Mouse (Mus musculus) bone marrow macrophage, adult 2 months (primary cell): Measurements from ENCODE around the gene Ing4.

Experiments
- CTCF ChIP-seq: IDR thresholded peaks from 2 replicates; pipeline ENCODE4 v1.5.1; 2012; ENCODE audit warnings: low read depth, mild to moderate bottlenecking, low read length, moderate library complexity
- POLR2A ChIP-seq: IDR thresholded peaks from 2 replicates; pipeline ENCODE4 v1.6.1; 2012; ENCODE audit warnings: mild to moderate bottlenecking, low read depth, low read length, borderline replicate concordance

GRCm38 (mm10) chr6:125063906-125064305, 24.3 kb downstream of the Ing4 start:
- TF ChIP-seq CTCF (no peak), POLR2A (no peak)
